In genomic region chr17:28040620-28041019, GRCm38 (mm10) we compare ENCODE assay signal across 11 mouse cellular contexts. TPM values are rescaled to one million over a fixed set of nuclear protein-coding genes. Genes with fewer than 3 reads are reported as not detected.
DNase-seq lines count a peak whose midpoint lies in the region; ATAC-seq and TF ChIP-seq lines count a peak whose summit lies in the region.
"Had no signal": no experiment of that assay in that cellular context is flagged by ENCODE, and none has a peak within 500 bp of the region (broad histone marks: within the 10 kb centered on the region; RNA-seq: fewer than 3 reads in every experiment).

No protein-coding gene starts in this region.

- H3K27me3 ChIP-seq in heart, embryonic 14.5 days (ENCODE audit: control insufficient read depth, insufficient read depth, low read length): no peaks in the 10 kb centered on the region
- no peaks in the 10 kb centered on the region for H3K27me3 ChIP-seq in hindbrain, embryonic 11.5 days (ENCODE audit: control insufficient read depth, insufficient read depth, low read length)
- no peaks in the 10 kb centered on the region for H3K27me3 ChIP-seq in midbrain, postnatal 0 days (ENCODE audit: insufficient read depth, low read length)
- no peaks in the 10 kb centered on the region for H3K27me3 ChIP-seq in lung, postnatal 0 days (replicated peaks; ENCODE audit: insufficient read depth, low read length)
- H3K27me3 ChIP-seq: CH12.LX had no signal

- H3K27ac ChIP-seq in heart, embryonic 14.5 days (replicated peaks in 1 of 2; ENCODE audit: control insufficient read depth in 1 of 2, insufficient read depth in 1 of 2, low read depth in 2 of 2, low read length in 2 of 2): no peak overlapping the region
- H3K27ac ChIP-seq in hindbrain, embryonic 11.5 days (ENCODE audit: low read depth, low read length): peak overlapping the region; percentile 85
- H3K27ac ChIP-seq in midbrain, postnatal 0 days (ENCODE audit: low read depth, low read length): peak overlapping the region; percentile 73
- no peak overlapping the region for H3K27ac ChIP-seq in lung, postnatal 0 days (ENCODE audit: low read length)
- H3K27ac ChIP-seq: stomach, postnatal 0 days had no signal

- peak overlapping the region; percentile 26; the same call in 1 of the 2 replicates for H3K4me2 ChIP-seq in heart, embryonic 14.5 days (ENCODE audit: low read length)
- peak overlapping the region; percentile 42 for H3K4me2 ChIP-seq in hindbrain, embryonic 11.5 days (replicated peaks; ENCODE audit: low read depth, low read length)
- H3K4me2 ChIP-seq in midbrain, postnatal 0 days (ENCODE audit: low read depth, low read length, poor library complexity, severe bottlenecking): peak overlapping the region; percentile 59
- H3K4me2 ChIP-seq in lung, postnatal 0 days (replicated peaks; ENCODE audit: low read depth, low read length): no peak overlapping the region

- no peak for ATAC-seq in heart, embryonic 14.5 days (ENCODE audit: insufficient number of reproducible peaks, insufficient read depth, low FRiP score, low read depth)
- peak; percentile 80 for ATAC-seq in hindbrain, embryonic 11.5 days (ENCODE audit: low FRiP score)
- ATAC-seq in midbrain, postnatal 0 days (ENCODE audit: low FRiP score): peak; percentile 56; the same call in 1 of the 2 replicates
- no peak for ATAC-seq in lung, postnatal 0 days

- H3K9ac ChIP-seq in heart, embryonic 14.5 days (ENCODE audit: low read length): 0 out of 2 replicates have a peak overlapping the region, but pooled peaks have one; percentile 13
- peak overlapping the region; percentile 61 for H3K9ac ChIP-seq in hindbrain, embryonic 11.5 days (ENCODE audit: low read depth, low read length)
- peak overlapping the region; percentile 64 for H3K9ac ChIP-seq in midbrain, postnatal 0 days (replicated peaks; ENCODE audit: low read length, poor library complexity, severe bottlenecking)
- no peak overlapping the region for H3K9ac ChIP-seq in lung, postnatal 0 days (replicated peaks; ENCODE audit: low read depth)

- peaks cover 30% of the 10 kb centered on the region for H3K36me3 ChIP-seq in heart, embryonic 14.5 days (ENCODE audit: control insufficient read depth, insufficient read depth, low read length)
- no peaks in the 10 kb centered on the region for H3K36me3 ChIP-seq in hindbrain, embryonic 11.5 days (ENCODE audit: control insufficient read depth, insufficient read depth, low read length)
- no peaks in the 10 kb centered on the region; the same call in 1 of the 2 replicates for H3K36me3 ChIP-seq in midbrain, postnatal 0 days (ENCODE audit: insufficient read depth, low read length)
- H3K36me3 ChIP-seq in lung, postnatal 0 days (ENCODE audit: insufficient read depth, low read length): peaks cover 23% of the 10 kb centered on the region

- no peak overlapping the region for H3K4me3 ChIP-seq in heart, embryonic 14.5 days (ENCODE audit: control insufficient read depth in 1 of 2, insufficient read depth in 1 of 2, low read depth in 1 of 2, low read length in 2 of 2)
- H3K4me3 ChIP-seq in hindbrain, embryonic 11.5 days (ENCODE audit: low read depth, low read length): peak overlapping the region; percentile 17
- H3K4me3 ChIP-seq in midbrain, postnatal 0 days (ENCODE audit: low read depth, low read length): peak overlapping the region; percentile 31
- no peak overlapping the region for H3K4me3 ChIP-seq in lung, postnatal 0 days (ENCODE audit: low read depth, low read length)

- TF ChIP-seq CTCF in midbrain, postnatal 0 days (IDR thresholded peaks at IDR 0.05): no peak
- no peak for TF ChIP-seq CTCF in lung, postnatal 0 days (IDR thresholded peaks at IDR 0.05)

- H3K9me3 ChIP-seq in heart, embryonic 14.5 days (ENCODE audit: control insufficient read depth, low read length): no peaks in the 10 kb centered on the region
- H3K9me3 ChIP-seq in hindbrain, embryonic 11.5 days (ENCODE audit: control insufficient read depth, low read length): no peaks in the 10 kb centered on the region
- H3K9me3 ChIP-seq in midbrain, postnatal 0 days (ENCODE audit: low read length): no peaks in the 10 kb centered on the region
- H3K9me3 ChIP-seq in lung, postnatal 0 days (ENCODE audit: low read length): no peaks in the 10 kb centered on the region

- 29% methylated on average over 16 of the region's 16 CpGs for WGBS in heart, embryonic 14.5 days
- 22% methylated on average over 16 of the region's 16 CpGs for WGBS in hindbrain, embryonic 11.5 days
- 7% methylated on average over 16 of the region's 16 CpGs for WGBS in midbrain, postnatal 0 days
- 59% methylated on average over 15 of the region's 16 CpGs for WGBS in lung, postnatal 0 days

- DNase-seq in heart, adult 11 months: no peak
- peak; percentile 70 for DNase-seq in embryo, embryonic 10 days (ENCODE audit: low spot score)
- peak; percentile 79 for DNase-seq in hindbrain, embryonic 11.5 days (ENCODE audit: low spot score)
- DNase-seq in midbrain, postnatal 0 days (ENCODE audit: low spot score): peak; percentile 72
- DNase-seq in lung, postnatal 0 days (ENCODE audit: low spot score): no peak
- DNase-seq in spleen, adult 18-20 months: no peak
- DNase-seq in spleen, adult 12 weeks (ENCODE audit: low spot score): no peak
- DNase-seq: adrenal gland, postnatal 25 days had no signal

- no peak for TF ChIP-seq EP300 in lung, postnatal 0 days (IDR thresholded peaks at IDR 0.05)

- H3K4me1 ChIP-seq in heart, embryonic 14.5 days (ENCODE audit: control insufficient read depth in 2 of 2, insufficient read depth in 2 of 2, low read length in 2 of 2): peaks cover 5 to 18% of the 10 kb centered on the region in 2 experiments; a peak in 3 of 4 replicates
- H3K4me1 ChIP-seq in hindbrain, embryonic 11.5 days (replicated peaks; ENCODE audit: control insufficient read depth, insufficient read depth, low read length): peaks cover 15% of the 10 kb centered on the region
- peaks cover 30% of the 10 kb centered on the region for H3K4me1 ChIP-seq in midbrain, postnatal 0 days (ENCODE audit: insufficient read depth, low read length)
- peaks cover 6% of the 10 kb centered on the region for H3K4me1 ChIP-seq in lung, postnatal 0 days (ENCODE audit: insufficient read depth, low read depth, low read length)

RNA-seq across cellular contexts. Expression of gene Tcp11, which starts 39.8 kb away (rescaled TPM):
- 0.31 and 0.45 TPM in 2 replicates for polyA plus RNA-seq in heart, embryonic 14.5 days (2014; fragmentation: Nextera tagmentation; extraction: Ambion mirVana)
- polyA plus RNA-seq in hindbrain, embryonic 11.5 days (2014; fragmentation: Nextera tagmentation; extraction: Ambion mirVana): 0.99 and 1.3 TPM in 2 replicates
- total RNA-seq in midbrain, postnatal 0 days (2014; rRNA removed): 4.1 and 8.2 TPM in 2 replicates
- 2.3 and 2.5 TPM in 2 replicates for polyA plus RNA-seq in midbrain, postnatal 0 days (2015; fragmentation: Nextera tagmentation; extraction: Ambion mirVana)
- polyA plus RNA-seq in lung, postnatal 0 days (2015; fragmentation: Nextera tagmentation; extraction: Ambion mirVana): 6.0 and 7.1 TPM in 2 replicates
- total RNA-seq: adrenal gland, postnatal 25 days; CH12.LX had no signal

Comparison
In these comparisons a context has a peak if more than half of its experiments do, and no peak if none do; other contexts are left out.
1. ATAC-seq: peak in hindbrain, embryonic 11.5 days (single experiment) and midbrain, postnatal 0 days (single experiment); none in heart, embryonic 14.5 days (single experiment) and lung, postnatal 0 days (single experiment).
2. H3K27ac ChIP-seq: peak in hindbrain, embryonic 11.5 days (single experiment) and midbrain, postnatal 0 days (single experiment); none in heart, embryonic 14.5 days (0 of 2) and lung, postnatal 0 days (single experiment).
3. H3K4me3 ChIP-seq: peak in hindbrain, embryonic 11.5 days (single experiment) and midbrain, postnatal 0 days (single experiment); none in heart, embryonic 14.5 days (0 of 2) and lung, postnatal 0 days (single experiment).
4. DNase-seq: peak in embryo, embryonic 10 days (single experiment), hindbrain, embryonic 11.5 days (single experiment) and midbrain, postnatal 0 days (single experiment); none in heart, adult 11 months (single experiment), lung, postnatal 0 days (single experiment), spleen, adult 18-20 months (0 of 2) and spleen, adult 12 weeks (single experiment).